Mouse (Mus musculus) hindbrain, postnatal 0 days (tissue): Measurements from ENCODE around the gene Mark2. TPM values are rescaled to one million over a fixed set of nuclear protein-coding genes. Genes with fewer than 3 reads are reported as not detected.

Experiments
- ATAC-seq: fragments of 200-750 bp; cut with Nextera tagmentation; 2 replicates; pipeline ENCODE4 v1.8.0; 2017; ENCODE audit warnings: mild to moderate bottlenecking, moderate TSS enrichment, moderate library complexity
- DNase-seq: peaks from one replicate; pipeline ENCODE4 v3.0.0-alpha.2; 2015; ENCODE audit warnings: low spot score
- H3K27ac ChIP-seq: fragments of 300-500 bp; sonication (generic); 2 replicates; pipeline ENCODE4 v1.5.1; 2014; ENCODE audit warnings: mild to moderate bottlenecking
- H3K27me3 ChIP-seq: fragments of 300-500 bp; sonication (generic); 2 replicates; pipeline ENCODE4 v1.6.1; 2014; ENCODE audit warnings: low read length, mixed read lengths; ENCODE audit not compliant: insufficient read depth
- H3K36me3 ChIP-seq: fragments of 300-500 bp; sonication (generic); 2 replicates; pipeline ENCODE4 v1.6.1; 2014; ENCODE audit warnings: low read length, mixed read lengths; ENCODE audit not compliant: insufficient read depth
- H3K4me1 ChIP-seq: fragments of 300-500 bp; sonication (generic); 2 replicates; pipeline ENCODE4 v1.6.1; 2014; ENCODE audit warnings: antibody characterized with exemption, low read length, mixed read lengths; ENCODE audit not compliant: insufficient read depth
- H3K4me2 ChIP-seq: fragments of 300-500 bp; sonication (generic); 2 replicates; pipeline ENCODE4 v1.6.1; 2014; ENCODE audit warnings: low read depth, mild to moderate bottlenecking, low read length, moderate library complexity, mixed read lengths
- H3K4me3 ChIP-seq: fragments of 300-500 bp; sonication (generic); 2 replicates; pipeline ENCODE4 v1.5.1; 2014; ENCODE audit warnings: low read length
- H3K9ac ChIP-seq: fragments of 300-500 bp; sonication (generic); replicated peaks from 2 replicates; pipeline ENCODE4 v1.6.1; 2014; ENCODE audit warnings: mild to moderate bottlenecking, low read length, moderate library complexity, mixed read lengths
- H3K9me3 ChIP-seq: fragments of 300-500 bp; sonication (generic); 2 replicates; pipeline ENCODE4 v1.6.1; 2016; ENCODE audit warnings: low read length, mixed read lengths
- CTCF ChIP-seq: IDR thresholded peaks from 2 replicates; pipeline ENCODE4 v1.5.1; 2016; ENCODE audit warnings: antibody characterized with exemption, control low read depth, low read depth
- WGBS: fragments of 180-500 bp; shearing (Covaris S2); extraction: QIAGEN DNeasy Blood & Tissue Kit; methylation state at CpG from one replicate; pipeline ENCODE4 v1.1.7; 2014; 5-methylcytosine and 5-hydroxymethylcytosine counted together
- polyA plus RNA-seq: library from polyadenylated mRNA; unstranded; fragments of >200 nt; fragmentation: Nextera tagmentation; extraction: Ambion mirVana; gene quantifications from 2 replicates; pipeline ENCODE4 v1.2.1, GENCODE M21; 2015
- total RNA-seq: library from RNA; depleted of rRNA; stranded (reverse); fragments of >200 nt; gene quantifications from 2 replicates; pipeline ENCODE4 v1.2.3, GENCODE M21; 2014; rRNA removed

The Mark2 gene
- total and polyA plus RNA-seq, 2 experiments from 2014 or later = 31.4 to 39.9 TPM

DNA sequence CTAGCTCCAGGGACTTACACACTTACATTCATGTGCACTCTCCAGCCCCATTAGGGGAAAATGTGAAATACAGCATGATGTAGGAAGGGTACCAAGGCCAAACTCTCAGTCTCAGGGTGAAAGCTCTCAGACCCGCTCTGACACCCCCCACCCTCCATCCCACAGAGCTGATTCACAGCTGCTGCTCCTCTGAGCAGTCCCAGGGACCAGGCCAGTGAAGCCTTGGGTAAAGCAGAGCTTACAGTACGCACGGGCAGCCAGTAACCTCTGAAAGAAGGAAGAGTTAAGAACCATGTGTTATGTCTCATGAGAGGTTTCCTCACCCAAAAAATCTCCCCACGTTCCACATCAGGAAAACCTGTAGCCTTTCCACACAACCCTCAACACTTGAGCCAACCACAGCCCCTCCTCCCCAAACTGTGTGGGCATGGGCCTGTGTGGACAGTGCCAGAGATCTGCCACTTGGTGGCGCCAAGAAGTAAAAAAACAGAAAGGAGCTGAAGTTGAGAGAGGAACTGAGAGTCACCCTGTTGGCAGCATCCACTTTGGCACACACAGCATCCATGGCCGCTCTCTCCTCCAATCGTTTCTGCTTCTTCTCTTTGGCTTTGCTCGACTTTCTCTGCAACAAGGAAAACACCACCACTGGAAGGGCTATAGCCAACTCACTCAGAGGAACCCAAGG is 107.0 kb downstream of the Mark2 start:
- peak; percentile 96 for TF ChIP-seq CTCF
- Histone ChIP-seq H3K27ac (0 out of 2 replicates have a peak overlapping the region, but pooled peaks have one; percentile 26), H3K36me3 (peaks cover 28% of the 10 kb centered on the region), H3K9ac (no peak overlapping the region), H3K27me3 (no peaks in the 10 kb centered on the region), H3K4me3 (no peak overlapping the region), H3K4me1 (no peaks in the 10 kb centered on the region; the same call in 1 of the 2 replicates), H3K9me3 (no peaks in the 10 kb centered on the region), H3K4me2 (no peak overlapping the region)
- 43% methylated on average over 8 of the region's 8 CpGs for WGBS
- DNase-seq (peak; percentile 91), ATAC-seq (peak; percentile 96)

DNA sequence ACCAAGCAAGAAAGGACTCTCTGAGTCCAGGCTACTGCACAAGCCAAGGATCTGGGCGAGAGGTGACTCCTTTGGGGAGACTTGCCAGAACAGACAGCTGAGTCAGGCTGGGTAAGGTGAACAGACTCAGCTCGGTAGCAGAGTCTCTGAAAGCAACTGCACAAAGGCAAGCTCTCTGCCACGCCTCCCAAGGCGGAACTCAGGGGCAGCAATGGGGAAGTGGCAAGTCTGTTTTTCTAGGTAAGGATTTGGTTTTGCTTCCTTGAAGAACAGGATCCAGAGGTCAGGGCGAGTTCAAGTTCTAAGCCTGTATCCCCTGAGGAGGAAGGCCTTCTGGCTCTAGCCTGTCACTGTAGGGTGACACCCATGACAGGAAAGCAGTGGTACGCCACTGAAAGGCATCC is 115.1 kb downstream of the Mark2 start:
- DNase-seq (no peak), ATAC-seq (no peak)
- Histone ChIP-seq H3K4me2 (no peak overlapping the region), H3K4me1 (no peaks in the 10 kb centered on the region), H3K9ac (no peak overlapping the region), H3K36me3 (peaks cover 51% of the 10 kb centered on the region), H3K4me3 (no peak overlapping the region), H3K9me3 (no peaks in the 10 kb centered on the region), H3K27me3 (no peaks in the 10 kb centered on the region), H3K27ac (no peak overlapping the region)
- TF ChIP-seq CTCF = no peak
- WGBS = 83% methylated on average over 6 of the region's 6 CpGs

Other genes with a start within 250 kb of the Mark2 start
- gene Flrt1, start 236.1 kb downstream of the Mark2 start, total RNA-seq = 8.4 and 10.1 TPM in 2 replicates
- gene Flrt1, start 236.1 kb downstream of the Mark2 start, polyA plus RNA-seq = 7.8 and 8.1 TPM in 2 replicates
- 216 and 233 TPM in 2 replicates for gene Otub1, start 135.5 kb downstream of the Mark2 start, total RNA-seq
- 248 and 253 TPM in 2 replicates for gene Otub1, start 135.5 kb downstream of the Mark2 start, polyA plus RNA-seq
- 1,715 and 1,845 TPM in 2 replicates for gene Cox8a, start 124.2 kb downstream of the Mark2 start, total RNA-seq
- 2,044 and 2,080 TPM in 2 replicates for gene Cox8a, start 124.2 kb downstream of the Mark2 start, polyA plus RNA-seq
- 56.5 and 59.7 TPM in 2 replicates for gene Naa40, start 100.7 kb downstream of the Mark2 start, total RNA-seq
- gene Naa40, start 100.7 kb downstream of the Mark2 start, polyA plus RNA-seq = 42.7 and 42.8 TPM in 2 replicates
- gene Rcor2, start 74.5 kb downstream of the Mark2 start, total RNA-seq = 73.2 and 91.7 TPM in 2 replicates
- 14.8 and 16.6 TPM in 2 replicates for gene Rcor2, start 74.5 kb downstream of the Mark2 start, polyA plus RNA-seq
- gene Spindoc, start 41.1 kb upstream of the Mark2 start, total RNA-seq = 37.1 and 57.3 TPM in 2 replicates
- 19.0 and 19.8 TPM in 2 replicates for gene Spindoc, start 41.1 kb upstream of the Mark2 start, polyA plus RNA-seq
- 114 and 129 TPM in 2 replicates for gene 2700081O15Rik, start 75.8 kb upstream of the Mark2 start, total RNA-seq
- gene 2700081O15Rik, start 75.8 kb upstream of the Mark2 start, polyA plus RNA-seq = 9.3 TPM in 2 replicates
- 366 and 402 TPM in 2 replicates for gene Rtn3, start 141.4 kb upstream of the Mark2 start, total RNA-seq
- 672 and 704 TPM in 2 replicates for gene Rtn3, start 141.4 kb upstream of the Mark2 start, polyA plus RNA-seq
- 7.2 and 11.1 TPM in 2 replicates for gene Atl3, start 152.2 kb upstream of the Mark2 start, total RNA-seq
- 5.4 and 6.0 TPM in 2 replicates for gene Atl3, start 152.2 kb upstream of the Mark2 start, polyA plus RNA-seq
- gene Pla2g16, start 215.6 kb upstream of the Mark2 start, total RNA-seq = 5.6 and 9.1 TPM in 2 replicates
- gene Pla2g16, start 215.6 kb upstream of the Mark2 start, polyA plus RNA-seq = 12.3 and 12.7 TPM in 2 replicates